Mouse (Mus musculus) myocyte (in vitro differentiated cells): Measurements from ENCODE around the gene Dbn1.
A peak's percentile ranks its signal among the peaks of the same experiment; 100 is the strongest.

Source experiments
- CEBPB ChIP-seq: IDR thresholded peaks from 2 replicates; pipeline ENCODE4 v1.6.1; 2011; ENCODE audit warnings: mild to moderate bottlenecking, moderate library complexity; ENCODE audit not compliant: poor library complexity, insufficient read depth, severe bottlenecking
- E2F4 ChIP-seq: IDR thresholded peaks from one replicate; pipeline ENCODE4 v1.6.1; 2011; ENCODE audit warnings: mild to moderate bottlenecking, control low read depth, moderate library complexity; ENCODE audit not compliant: insufficient read depth
- MAX ChIP-seq: IDR thresholded peaks from one replicate; pipeline ENCODE4 v1.6.1; 2011; ENCODE audit warnings: low read depth, mild to moderate bottlenecking, control low read depth
- MYOD1 ChIP-seq, 3 experiments: IDR thresholded peaks; one replicate each; pipeline ENCODE4 v1.6.1; 2011; ENCODE audit warnings: control low read depth in 2 of 3, low read depth in 2 of 3, mild to moderate bottlenecking in 2 of 3, moderate library complexity in 1 of 3; ENCODE audit not compliant: insufficient read length in 2 of 3, control insufficient read depth in 1 of 3
- MYOG ChIP-seq, 3 experiments: IDR thresholded peaks; one replicate each; pipeline ENCODE4 v1.6.1; 2011; ENCODE audit warnings: control low read depth in 2 of 3, low read depth in 2 of 3, mild to moderate bottlenecking in 2 of 3; ENCODE audit not compliant: insufficient read length in 2 of 3, control insufficient read depth in 1 of 3, insufficient read depth in 1 of 3
- POLR2A ChIP-seq: IDR thresholded peaks from one replicate; pipeline ENCODE4 v1.6.1; 2011; ENCODE audit warnings: low read depth, mild to moderate bottlenecking, control low read depth, moderate library complexity; ENCODE audit not compliant: insufficient read length
- POLR2AphosphoS2 ChIP-seq: IDR thresholded peaks from one replicate; pipeline ENCODE4 v1.6.1; 2011; ENCODE audit warnings: low read depth, control low read depth; ENCODE audit not compliant: insufficient read length
- TCF12 ChIP-seq: IDR thresholded peaks from one replicate; pipeline ENCODE4 v1.6.1; 2011; ENCODE audit warnings: mild to moderate bottlenecking, control low read depth; ENCODE audit not compliant: poor library complexity, insufficient read depth, severe bottlenecking
- TCF3 ChIP-seq: IDR thresholded peaks from one replicate; pipeline ENCODE4 v1.6.1; 2011; ENCODE audit warnings: low read depth, control low read depth; ENCODE audit not compliant: insufficient read length
- USF1 ChIP-seq: IDR thresholded peaks from one replicate; pipeline ENCODE4 v1.6.1; 2011; ENCODE audit warnings: low read depth, mild to moderate bottlenecking, control low read depth, moderate library complexity

DNA sequence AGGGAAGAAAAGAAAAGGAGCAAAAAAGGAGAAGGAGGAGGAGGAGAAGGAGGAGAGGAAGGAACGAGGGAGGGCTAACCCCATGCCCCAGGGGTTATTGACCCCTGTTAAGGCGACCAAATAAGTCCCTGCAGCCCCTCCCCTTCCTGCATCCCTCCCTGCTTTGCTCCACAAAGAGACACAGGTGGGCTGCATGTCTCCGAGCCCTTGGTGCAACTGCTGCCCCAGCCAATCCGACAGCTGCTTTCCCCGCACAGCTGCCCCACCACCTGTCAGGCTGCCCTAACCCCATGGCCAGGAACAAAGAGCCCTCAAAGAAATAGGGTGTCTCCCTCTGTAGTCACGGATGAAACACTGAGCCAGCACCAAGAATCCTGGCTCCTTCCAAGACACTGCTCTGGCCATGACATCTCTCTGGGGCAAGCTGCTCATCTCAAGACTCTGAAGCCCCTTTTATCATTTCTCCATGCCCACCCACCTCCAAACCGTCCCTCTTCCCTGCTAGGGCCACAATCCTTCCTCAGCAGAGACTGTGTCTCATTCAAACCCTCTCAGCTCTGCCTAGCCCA lies 3.3 kb downstream of the Dbn1 start:
- TF ChIP-seq POLR2A: no peak
- no peak for TF ChIP-seq USF1
- TF ChIP-seq CEBPB: no peak
- TF ChIP-seq E2F4: no peak
- TF ChIP-seq MAX: no peak
- peak; percentile 98 for TF ChIP-seq TCF3
- no peak for TF ChIP-seq POLR2AphosphoS2
- TF ChIP-seq TCF12: peak; percentile 97
- peak; percentile 93 to 100 (median 99) for TF ChIP-seq MYOG (IDR thresholded peaks at IDR 0.05; ENCODE audit: control insufficient read depth in 1 of 3, insufficient read depth in 1 of 3, insufficient read length in 2 of 3, low read depth in 2 of 3)
- peak; percentile 42 to 99 (median 98) for TF ChIP-seq MYOD1 (IDR thresholded peaks at IDR 0.05; ENCODE audit: control insufficient read depth in 1 of 3, insufficient read length in 2 of 3, low read depth in 2 of 3)
